Mouse (Mus musculus): Measurements from ENCODE around the gene Htr1a.

DNA sequence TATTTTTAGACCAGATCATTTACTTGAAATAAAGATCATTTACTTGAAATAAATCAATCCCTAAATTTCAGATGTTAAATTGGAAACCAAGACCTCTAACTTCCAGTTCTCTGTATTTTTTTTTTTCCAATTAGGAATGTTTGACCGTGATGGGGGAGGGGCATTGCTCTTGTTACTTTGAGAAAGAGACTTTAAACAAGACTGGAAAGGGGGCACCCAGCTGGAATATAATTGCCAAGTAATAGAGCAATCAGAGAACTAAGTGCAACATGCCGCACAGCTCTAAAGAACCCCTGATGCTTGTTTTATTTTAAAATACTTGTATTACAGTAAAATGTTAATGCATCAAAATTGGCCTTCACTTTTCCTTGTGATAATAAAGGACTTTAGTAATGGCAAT, 4.3 kb downstream of the Htr1a start:
- no peak for TF ChIP-seq CTCF (IDR thresholded peaks at IDR 0.05; ENCODE audit: extremely low read depth, insufficient read depth, low read length)
- no peak for TF ChIP-seq POLR2A (IDR thresholded peaks at IDR 0.05; ENCODE audit: extremely low read depth, insufficient read depth, low read length)
